Mouse (Mus musculus) G1E (cell line): ENCODE results near the gene Ninj1.

ENCODE experiments used
- CTCF ChIP-seq: IDR thresholded peaks from 2 replicates; pipeline ENCODE4 v1.5.1; 2012; ENCODE audit warnings: low read depth, low read length, inconsistent platforms, mixed read lengths
- GATA1 ChIP-seq: IDR thresholded peaks from 2 replicates; pipeline ENCODE4 v1.6.1; 2012; ENCODE audit warnings: borderline replicate concordance, low read length, inconsistent platforms, mixed read lengths
- POLR2AphosphoS5 ChIP-seq: IDR thresholded peaks from 2 replicates; pipeline ENCODE4 v1.6.1; 2012; ENCODE audit warnings: low read depth, low read length, inconsistent platforms; ENCODE audit not compliant: insufficient replicate concordance
- TAL1 ChIP-seq: conservative IDR thresholded peaks from 2 replicates; pipeline ENCODE4 v1.6.1; 2012; ENCODE audit warnings: low read depth, low read length, inconsistent platforms, mixed read lengths

DNA sequence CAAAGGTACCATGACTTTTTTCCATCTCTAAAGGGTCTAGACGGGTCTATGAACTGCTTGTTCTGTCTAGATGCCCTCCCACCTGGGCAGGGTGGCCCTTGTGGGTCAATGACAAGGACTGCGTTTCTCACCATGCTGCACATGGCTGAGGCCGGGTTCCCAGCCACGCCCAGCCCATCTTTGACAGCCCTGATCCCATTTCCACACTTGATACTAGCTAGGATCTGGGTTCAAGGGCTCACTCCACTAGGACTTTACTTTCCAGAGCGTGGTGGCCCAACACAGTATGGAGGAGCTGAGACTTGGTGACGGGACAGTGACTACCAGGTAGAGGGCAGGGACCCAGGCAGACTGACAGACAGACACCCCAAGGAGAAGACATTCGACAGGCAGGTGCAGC lies 15.3 kb downstream of the Ninj1 start:
- TF ChIP-seq GATA1 (no peak), CTCF (no peak), TAL1 (no peak), POLR2AphosphoS5 (no peak)
